Mouse (Mus musculus) CD8-positive naive resting alpha-beta T cell, adult 2 months (primary cell): Measurements from ENCODE around the gene Ankmy2.

Source experiments
- DNase-seq, 2 experiments: peaks; one replicate each; pipeline ENCODE4 v3.0.0; 2022; ENCODE audit warnings: low read depth in 2 of 2, low spot score in 2 of 2

The Ankmy2 gene

DNA sequence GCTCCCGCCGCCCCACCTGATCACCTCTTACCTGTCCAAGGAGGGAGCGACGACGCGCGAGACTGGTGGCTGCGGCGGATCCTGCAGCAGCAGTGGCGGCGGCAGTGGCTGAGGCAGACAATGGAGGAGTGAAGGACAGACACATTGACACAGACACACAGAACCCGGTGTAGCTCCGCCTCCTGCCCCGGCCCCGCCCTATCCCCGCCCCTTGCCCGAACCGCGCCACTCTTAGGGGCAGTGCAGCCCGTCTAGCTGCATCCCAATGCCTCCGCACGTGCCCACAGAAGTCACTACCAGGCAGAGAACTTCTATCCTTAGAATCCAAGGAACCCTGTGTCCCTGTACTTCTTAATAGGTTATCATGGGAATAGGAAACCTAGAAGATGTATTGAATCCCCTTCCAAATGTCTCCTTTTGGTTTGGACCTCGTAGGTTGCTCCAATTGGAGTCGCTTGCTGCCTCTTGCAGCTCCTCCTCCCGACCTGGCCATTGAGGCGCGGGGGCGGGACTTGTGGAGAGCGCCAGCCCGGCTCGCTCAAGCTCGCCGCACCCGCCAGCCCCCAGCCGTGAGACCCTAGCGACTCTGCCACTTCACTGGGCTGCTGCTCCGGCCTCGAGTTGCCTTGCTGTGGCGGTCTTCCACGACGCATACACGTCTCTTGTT is at the start of gene Ankmy2:
Ankmy2 (plus strand) TSS at position 478 of the 667 bp plus-strand sequence.
- DNase-seq, result peak; percentile 83 to 86

- DNase-seq, result no peak
These were observed 48.5 kb upstream of the Ankmy2 start for GRCm38 (mm10) chr12:36108442-36108841.

GRCm38 (mm10) chr12:36110457-36110856 is 46.5 kb upstream of the Ankmy2 start:
- DNase-seq, result no peak

- no peak for DNase-seq
These were observed 45.8 kb upstream of the Ankmy2 start for GRCm38 (mm10) chr12:36111110-36111509.

DNA sequence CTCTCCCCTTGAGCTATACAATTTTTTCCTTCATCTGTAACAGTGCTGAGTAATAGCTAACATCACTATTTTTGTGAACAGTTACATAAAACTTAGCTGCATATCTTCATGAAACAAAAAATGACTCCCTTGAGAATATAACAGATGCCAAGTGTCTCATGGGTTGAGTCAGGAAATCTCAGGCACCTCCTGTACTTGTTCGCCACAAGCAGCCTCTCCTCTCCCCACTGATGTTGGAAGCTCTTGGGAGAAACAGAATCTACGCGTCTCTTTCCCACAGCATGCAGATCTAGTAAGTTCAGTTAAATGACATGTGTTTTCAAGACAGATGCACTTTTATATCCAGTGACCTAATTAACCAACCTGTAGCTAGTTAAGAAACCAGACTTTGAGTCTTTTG is 44.8 kb upstream of the Ankmy2 start:
- no peak for DNase-seq

- no peak for DNase-seq
These were observed 39.8 kb upstream of the Ankmy2 start for GRCm38 (mm10) chr12:36117161-36117560.

- DNase-seq, result no peak
These were observed 37.7 kb upstream of the Ankmy2 start for GRCm38 (mm10) chr12:36119244-36119643.

GRCm38 (mm10) chr12:36126049-36126448 is 30.9 kb upstream of the Ankmy2 start:
- DNase-seq, result no peak

- DNase-seq, result no peak
These were observed 27.1 kb upstream of the Ankmy2 start for GRCm38 (mm10) chr12:36129826-36130225.

- DNase-seq, result no peak
These were observed 24.7 kb upstream of the Ankmy2 start for GRCm38 (mm10) chr12:36132254-36132653.

GRCm38 (mm10) chr12:36132668-36133067 is 24.2 kb upstream of the Ankmy2 start:
- no peak for DNase-seq

DNA sequence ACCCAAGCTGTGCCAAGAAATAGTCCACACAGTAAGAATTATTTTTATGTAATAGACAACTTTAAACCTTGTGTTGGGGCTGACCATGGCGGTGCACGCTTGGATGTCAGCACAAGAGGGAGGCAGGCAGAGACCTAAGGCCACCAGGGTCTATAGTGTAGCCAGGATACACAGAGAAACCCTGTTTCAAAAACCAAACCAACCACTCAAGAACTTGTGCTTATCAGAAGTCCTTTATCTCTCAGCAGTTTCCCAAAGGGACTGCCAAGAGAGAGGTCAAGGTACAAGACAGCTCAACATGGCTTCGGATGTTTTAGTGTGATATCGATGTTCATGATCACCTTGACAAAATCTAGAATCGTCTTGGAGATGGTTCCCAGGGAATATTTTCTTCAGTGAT is 23.4 kb upstream of the Ankmy2 start:
- no peak for DNase-seq

GRCm38 (mm10) chr12:36134111-36134510 is 22.8 kb upstream of the Ankmy2 start:
- no peak for DNase-seq

DNA sequence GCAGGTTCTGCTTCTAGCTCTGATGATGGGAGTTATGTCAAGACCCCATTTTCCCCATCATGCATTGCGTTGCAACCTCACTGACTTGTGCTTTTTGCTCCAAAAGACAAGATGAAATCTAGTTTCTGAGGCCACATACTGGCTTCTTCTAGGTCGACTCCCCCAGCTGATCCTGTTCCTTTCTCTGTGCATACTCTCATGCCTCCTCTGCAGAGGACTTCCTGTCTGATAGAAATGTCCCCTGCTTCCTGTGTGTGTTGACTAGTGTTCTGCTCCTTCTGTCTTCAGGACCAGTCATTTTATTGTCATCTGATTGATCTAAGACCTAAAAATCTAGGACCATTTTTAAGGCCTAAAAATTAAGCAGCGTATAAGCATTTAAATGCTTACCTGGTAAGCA is 21.5 kb upstream of the Ankmy2 start:
- DNase-seq, result peak; percentile 24 to 41

DNA sequence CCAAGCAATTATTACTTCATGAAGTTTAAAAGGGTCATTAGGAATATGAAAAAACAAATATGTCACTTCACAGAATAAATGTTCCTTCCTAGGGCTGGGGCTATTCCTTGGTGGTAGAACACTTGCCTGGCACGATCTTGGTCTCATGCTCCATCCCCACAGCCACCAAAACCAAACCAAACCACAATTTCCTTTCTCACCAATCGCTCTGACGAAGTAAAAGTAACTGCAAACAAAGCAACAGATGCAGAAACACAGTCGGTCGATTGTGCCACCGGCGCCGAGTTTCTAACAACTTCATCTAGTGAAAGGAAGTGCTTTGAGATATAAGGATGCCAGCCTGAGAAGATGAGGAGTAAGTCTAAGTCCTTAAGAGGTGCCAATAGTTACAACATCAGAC is 20.6 kb upstream of the Ankmy2 start:
- DNase-seq, result peak; percentile 45 to 60

GRCm38 (mm10) chr12:36137192-36137591 is 19.7 kb upstream of the Ankmy2 start:
- DNase-seq, result no peak

- DNase-seq, result no peak
These were observed 16.5 kb upstream of the Ankmy2 start for GRCm38 (mm10) chr12:36140401-36140800.

DNA sequence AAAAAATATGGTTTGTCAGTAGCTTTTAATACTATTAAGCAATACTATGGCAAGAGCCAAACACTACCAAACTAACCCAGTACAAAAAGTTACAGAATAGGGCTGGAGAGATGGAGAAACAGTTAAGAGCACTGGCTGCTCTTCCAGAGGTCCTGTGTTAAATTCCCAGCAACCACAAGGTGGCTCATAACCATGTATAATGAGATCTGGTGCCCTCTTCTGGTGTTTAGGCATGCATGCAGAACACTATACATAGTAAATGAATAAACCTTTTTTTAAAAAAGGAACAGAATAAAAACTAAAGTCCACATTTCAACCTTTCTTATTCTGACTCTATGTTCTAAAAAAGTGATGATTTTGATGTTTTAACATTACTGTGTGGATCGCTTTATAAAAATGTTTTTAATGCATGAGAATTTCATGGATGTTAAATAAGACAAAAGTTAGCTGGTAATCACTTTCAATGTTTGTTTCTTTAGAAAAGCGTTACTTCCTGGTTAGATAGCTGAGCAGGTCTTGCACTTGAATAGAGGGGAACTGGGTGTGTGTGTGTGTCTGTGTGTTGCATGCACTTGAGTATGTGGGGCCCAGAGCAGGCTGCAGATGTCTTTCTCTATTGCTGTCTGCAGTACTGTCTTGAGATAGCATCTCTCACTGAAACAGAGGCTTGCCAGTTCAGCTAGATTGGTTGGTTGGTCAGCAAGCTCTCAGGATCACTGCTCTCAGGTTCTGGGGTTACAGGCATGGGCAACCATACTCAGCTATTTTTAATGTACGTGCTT is 10.5 kb upstream of the Ankmy2 start:
- no peak for DNase-seq

GRCm38 (mm10) chr12:36150265-36150664 is 6.6 kb upstream of the Ankmy2 start:
- DNase-seq, result no peak

- no peak for DNase-seq
These were observed 6.2 kb upstream of the Ankmy2 start for GRCm38 (mm10) chr12:36150737-36151136.

DNA sequence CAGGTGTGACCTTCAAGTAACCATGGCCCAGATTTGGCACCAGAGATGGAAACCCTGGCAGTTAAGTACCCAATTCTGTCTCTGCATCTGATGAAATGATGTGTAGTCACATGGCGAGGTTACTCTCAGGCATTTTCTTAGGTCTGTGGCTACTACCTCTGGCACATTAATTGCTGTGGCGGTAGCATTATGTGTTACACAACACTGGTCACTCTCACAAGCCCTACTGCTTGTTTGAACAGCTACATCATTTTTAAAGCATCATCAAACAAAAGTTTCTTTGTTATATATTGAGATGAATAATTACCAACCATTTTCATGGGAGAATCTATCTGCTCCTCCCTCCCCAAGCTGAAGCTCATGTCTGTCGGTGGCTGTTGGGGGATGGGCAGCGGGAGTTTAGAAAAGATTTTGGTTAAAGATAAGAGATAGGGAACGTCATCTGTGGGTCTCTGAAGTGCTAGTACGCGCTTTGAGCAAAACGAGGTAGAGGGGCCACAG is 1.7 kb upstream of the Ankmy2 start:
- DNase-seq, result peak; percentile 56 to 74

- DNase-seq, result no peak
These were observed 745 bp upstream of the Ankmy2 start for GRCm38 (mm10) chr12:36156101-36156636.
